Mouse (Mus musculus) myocyte (in vitro differentiated cells): ENCODE data around the gene Aldh3b1. TPM values are rescaled to one million over a fixed set of nuclear protein-coding genes. Genes with fewer than 3 reads are reported as not detected.

Experiments used
- H3K27me3 ChIP-seq: one replicate; pipeline ENCODE4 v1.6.1; 2011; ENCODE audit not compliant: control insufficient read depth, insufficient read depth, insufficient read length
- H3K36me3 ChIP-seq: one replicate; pipeline ENCODE4 v1.6.1; 2011; ENCODE audit not compliant: control insufficient read depth, insufficient read depth
- H3K4me2 ChIP-seq: one replicate; pipeline ENCODE4 v1.6.1; 2011; ENCODE audit warnings: low read depth, control low read depth
- H3K4me3 ChIP-seq: one replicate; pipeline ENCODE4 v1.5.1; 2011; ENCODE audit warnings: mild to moderate bottlenecking, control low read depth, moderate library complexity
- H3K79me2 ChIP-seq: one replicate; pipeline ENCODE4 v1.6.1; 2011; ENCODE audit not compliant: control insufficient read depth, insufficient read depth
- H3ac ChIP-seq: one replicate; pipeline ENCODE4 v1.6.1; 2011; ENCODE audit not compliant: control insufficient read depth, insufficient read length
- CEBPB ChIP-seq: IDR thresholded peaks from 2 replicates; pipeline ENCODE4 v1.6.1; 2011; ENCODE audit warnings: mild to moderate bottlenecking, moderate library complexity; ENCODE audit not compliant: poor library complexity, insufficient read depth, severe bottlenecking
- E2F4 ChIP-seq: IDR thresholded peaks from one replicate; pipeline ENCODE4 v1.6.1; 2011; ENCODE audit warnings: mild to moderate bottlenecking, control low read depth, moderate library complexity; ENCODE audit not compliant: insufficient read depth
- MAX ChIP-seq: IDR thresholded peaks from one replicate; pipeline ENCODE4 v1.6.1; 2011; ENCODE audit warnings: low read depth, mild to moderate bottlenecking, control low read depth
- MYOD1 ChIP-seq, 3 experiments: IDR thresholded peaks; one replicate each; pipeline ENCODE4 v1.6.1; 2011; ENCODE audit warnings: control low read depth in 2 of 3, low read depth in 2 of 3, mild to moderate bottlenecking in 2 of 3, moderate library complexity in 1 of 3; ENCODE audit not compliant: insufficient read length in 2 of 3, control insufficient read depth in 1 of 3
- MYOG ChIP-seq, 3 experiments: IDR thresholded peaks; one replicate each; pipeline ENCODE4 v1.6.1; 2011; ENCODE audit warnings: control low read depth in 2 of 3, low read depth in 2 of 3, mild to moderate bottlenecking in 2 of 3; ENCODE audit not compliant: insufficient read length in 2 of 3, control insufficient read depth in 1 of 3, insufficient read depth in 1 of 3
- POLR2A ChIP-seq: IDR thresholded peaks from one replicate; pipeline ENCODE4 v1.6.1; 2011; ENCODE audit warnings: low read depth, mild to moderate bottlenecking, control low read depth, moderate library complexity; ENCODE audit not compliant: insufficient read length
- POLR2AphosphoS2 ChIP-seq: IDR thresholded peaks from one replicate; pipeline ENCODE4 v1.6.1; 2011; ENCODE audit warnings: low read depth, control low read depth; ENCODE audit not compliant: insufficient read length
- REST ChIP-seq: IDR thresholded peaks from one replicate; pipeline ENCODE4 v1.6.1; 2011; ENCODE audit warnings: mild to moderate bottlenecking, control low read depth, moderate library complexity; ENCODE audit not compliant: insufficient read depth, insufficient read length
- SRF ChIP-seq: IDR thresholded peaks from one replicate; pipeline ENCODE4 v1.6.1; 2011; ENCODE audit warnings: low read depth; ENCODE audit not compliant: control insufficient read depth, insufficient read length
- TCF12 ChIP-seq: IDR thresholded peaks from one replicate; pipeline ENCODE4 v1.6.1; 2011; ENCODE audit warnings: mild to moderate bottlenecking, control low read depth; ENCODE audit not compliant: poor library complexity, insufficient read depth, severe bottlenecking
- TCF3 ChIP-seq: IDR thresholded peaks from one replicate; pipeline ENCODE4 v1.6.1; 2011; ENCODE audit warnings: low read depth, control low read depth; ENCODE audit not compliant: insufficient read length
- USF1 ChIP-seq: IDR thresholded peaks from one replicate; pipeline ENCODE4 v1.6.1; 2011; ENCODE audit warnings: low read depth, mild to moderate bottlenecking, control low read depth, moderate library complexity
- polyA plus RNA-seq: library from polyadenylated mRNA; unstranded; fragments of >200 nt; fragmentation: generic; extraction: Trizol; gene quantifications from one replicate; pipeline ENCODE4 v1.2.1, GENCODE M21; 2012; ENCODE audit warnings: missing spikeins

The Aldh3b1 gene
- polyA plus RNA-seq, 1 experiment = 51.8 TPM

DNA sequence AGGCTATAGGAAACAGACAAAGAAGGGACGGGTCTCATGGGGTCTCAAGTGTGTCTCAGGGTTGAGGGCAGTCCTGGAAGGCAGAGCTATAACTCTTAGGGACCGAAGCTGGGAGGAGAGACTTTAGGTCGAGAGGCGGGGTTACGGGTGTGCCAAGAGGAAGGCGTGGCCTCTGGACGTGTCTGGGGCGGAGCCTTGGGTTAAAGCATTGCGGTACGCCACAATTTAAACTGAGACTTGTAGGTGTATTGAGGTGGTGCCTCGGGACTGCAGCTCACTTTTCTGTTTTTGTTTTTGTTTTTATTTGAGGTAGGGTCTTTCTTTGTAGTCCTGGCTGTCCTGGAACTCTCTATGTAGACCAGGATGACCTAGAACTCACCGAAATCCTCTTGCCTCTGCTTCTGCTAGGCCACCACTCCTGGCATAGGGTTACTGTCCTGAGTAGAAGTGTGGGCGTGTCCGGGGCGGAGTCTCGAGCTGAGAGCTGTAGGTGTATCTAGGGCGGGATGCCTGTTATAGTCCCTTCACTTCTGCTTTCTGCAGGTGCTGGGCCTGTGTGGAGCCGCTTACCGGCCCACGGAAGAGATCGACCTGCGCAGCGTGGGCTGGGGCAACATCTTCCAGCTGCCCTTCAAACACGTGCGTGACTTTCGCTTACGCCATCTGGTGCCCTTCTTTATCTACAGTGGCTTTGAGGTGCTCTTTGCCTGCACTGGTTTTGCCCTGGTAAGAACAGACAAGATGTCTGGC, 13.6 kb upstream of the Aldh3b1 start:
- Histone ChIP-seq H3K4me3 (no peak overlapping the region), H3K36me3 (no peaks in the 10 kb centered on the region), H3K79me2 (no peaks in the 10 kb centered on the region), H3K4me2 (no peak overlapping the region), H3ac (no peak overlapping the region), H3K27me3 (no peaks in the 10 kb centered on the region)
- TF ChIP-seq SRF (no peak), MYOD1 (IDR thresholded peaks at IDR 0.05; ENCODE audit: control insufficient read depth in 1 of 3, insufficient read length in 2 of 3, low read depth in 2 of 3) (no peak), CEBPB (no peak), REST (no peak), POLR2AphosphoS2 (no peak), USF1 (no peak), TCF12 (no peak), E2F4 (no peak), MYOG (IDR thresholded peaks at IDR 0.05; ENCODE audit: control insufficient read depth in 1 of 3, insufficient read depth in 1 of 3, insufficient read length in 2 of 3, low read depth in 2 of 3) (no peak), POLR2A (no peak), TCF3 (no peak), MAX (no peak)

DNA sequence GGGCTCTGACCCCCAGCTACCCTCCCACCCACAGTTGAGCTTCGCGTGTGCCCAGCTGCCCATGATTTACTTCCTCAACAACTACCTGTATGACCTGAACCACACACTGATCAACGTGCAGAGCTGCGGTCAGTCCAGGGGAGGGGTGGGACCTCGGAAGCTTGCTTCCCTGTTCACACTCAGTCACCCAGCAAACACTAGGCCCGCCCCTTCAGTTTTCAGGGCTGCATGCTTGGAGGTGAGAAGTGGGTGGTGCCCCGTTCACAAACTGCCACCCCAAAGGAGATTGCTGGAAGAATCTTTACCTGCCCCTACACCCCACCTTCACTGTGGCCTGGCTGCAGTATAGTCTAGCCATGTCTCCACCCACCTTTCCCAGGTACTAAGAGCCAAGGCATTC, 12.7 kb upstream of the Aldh3b1 start:
- H3K4me2 ChIP-seq = no peak overlapping the region
- no peaks in the 10 kb centered on the region for H3K27me3 ChIP-seq
- H3K79me2 ChIP-seq = no peaks in the 10 kb centered on the region
- TF ChIP-seq MYOG (IDR thresholded peaks at IDR 0.05; ENCODE audit: control insufficient read depth in 1 of 3, insufficient read depth in 1 of 3, insufficient read length in 2 of 3, low read depth in 2 of 3) = no peak
- no peak for TF ChIP-seq MAX
- no peak for TF ChIP-seq TCF12
- TF ChIP-seq POLR2A = no peak
- no peak for TF ChIP-seq CEBPB
- no peak for TF ChIP-seq MYOD1 (IDR thresholded peaks at IDR 0.05; ENCODE audit: control insufficient read depth in 1 of 3, insufficient read length in 2 of 3, low read depth in 2 of 3)
- no peak for TF ChIP-seq E2F4
- no peak for TF ChIP-seq USF1
- no peak for TF ChIP-seq TCF3
- TF ChIP-seq REST = no peak
- H3K4me3 ChIP-seq = no peak overlapping the region
- H3ac ChIP-seq = no peak overlapping the region
- no peaks in the 10 kb centered on the region for H3K36me3 ChIP-seq

DNA sequence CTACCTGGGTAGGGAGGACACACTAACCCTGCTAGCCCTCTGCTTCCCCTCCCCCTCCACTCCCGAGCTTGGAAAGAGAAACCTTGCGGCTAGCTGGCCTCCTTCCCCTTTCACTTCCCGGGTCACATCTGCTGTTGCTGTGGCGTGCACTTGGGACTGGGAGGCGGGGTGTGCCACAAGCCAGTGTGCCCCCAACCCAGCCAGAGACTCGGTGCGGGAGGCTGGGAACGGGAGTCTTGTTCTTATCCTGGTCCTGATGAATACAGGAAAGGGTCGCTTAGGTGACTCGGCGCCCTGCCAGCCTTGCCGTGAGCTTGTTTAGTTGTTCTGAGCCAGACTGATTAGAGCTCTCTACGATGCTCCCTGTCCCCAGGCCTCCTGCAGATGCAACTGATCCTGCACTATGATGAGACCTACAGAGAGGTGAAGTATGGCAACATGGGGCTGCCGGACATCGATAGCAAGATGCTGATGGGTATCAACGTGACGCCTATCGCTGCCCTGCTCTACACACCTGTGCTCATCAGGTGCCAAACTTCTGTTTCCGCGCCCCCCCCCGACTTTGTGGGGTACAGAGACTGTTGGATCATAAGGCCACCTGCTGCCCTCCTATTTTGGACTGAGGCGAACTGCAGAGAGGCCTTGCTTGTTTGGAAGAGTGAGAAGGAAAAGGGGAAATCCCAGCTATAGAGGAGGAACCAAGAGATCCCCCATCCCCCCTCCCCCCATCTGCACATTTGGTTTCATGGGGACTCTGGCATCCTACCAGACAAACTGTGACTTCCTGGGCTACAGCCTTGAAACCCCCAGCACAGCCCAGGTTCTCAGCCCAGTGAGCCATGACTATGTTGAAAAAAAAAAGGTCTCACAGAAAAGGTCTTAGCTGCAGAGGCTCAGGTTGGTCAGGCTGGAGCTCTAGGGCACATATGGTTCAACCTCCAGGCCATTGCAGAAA, 6.6 kb upstream of the Aldh3b1 start:
- H3K27me3 ChIP-seq = no peaks in the 10 kb centered on the region
- no peaks in the 10 kb centered on the region for H3K79me2 ChIP-seq
- peak overlapping the region; percentile 12 for H3K4me3 ChIP-seq
- no peaks in the 10 kb centered on the region for H3K36me3 ChIP-seq
- peak overlapping the region; percentile 69 for H3K4me2 ChIP-seq
- TF ChIP-seq MYOG (IDR thresholded peaks at IDR 0.05; ENCODE audit: control insufficient read depth in 1 of 3, insufficient read depth in 1 of 3, insufficient read length in 2 of 3, low read depth in 2 of 3) (peak in 1 of 3 experiments; percentile 26), USF1 (no peak), POLR2AphosphoS2 (no peak), TCF3 (no peak), MYOD1 (IDR thresholded peaks at IDR 0.05; ENCODE audit: control insufficient read depth in 1 of 3, insufficient read length in 2 of 3, low read depth in 2 of 3) (peak in 1 of 3 experiments; percentile 6), POLR2A (no peak), SRF (no peak), CEBPB (no peak), MAX (no peak)
- no peak overlapping the region for H3ac ChIP-seq

DNA sequence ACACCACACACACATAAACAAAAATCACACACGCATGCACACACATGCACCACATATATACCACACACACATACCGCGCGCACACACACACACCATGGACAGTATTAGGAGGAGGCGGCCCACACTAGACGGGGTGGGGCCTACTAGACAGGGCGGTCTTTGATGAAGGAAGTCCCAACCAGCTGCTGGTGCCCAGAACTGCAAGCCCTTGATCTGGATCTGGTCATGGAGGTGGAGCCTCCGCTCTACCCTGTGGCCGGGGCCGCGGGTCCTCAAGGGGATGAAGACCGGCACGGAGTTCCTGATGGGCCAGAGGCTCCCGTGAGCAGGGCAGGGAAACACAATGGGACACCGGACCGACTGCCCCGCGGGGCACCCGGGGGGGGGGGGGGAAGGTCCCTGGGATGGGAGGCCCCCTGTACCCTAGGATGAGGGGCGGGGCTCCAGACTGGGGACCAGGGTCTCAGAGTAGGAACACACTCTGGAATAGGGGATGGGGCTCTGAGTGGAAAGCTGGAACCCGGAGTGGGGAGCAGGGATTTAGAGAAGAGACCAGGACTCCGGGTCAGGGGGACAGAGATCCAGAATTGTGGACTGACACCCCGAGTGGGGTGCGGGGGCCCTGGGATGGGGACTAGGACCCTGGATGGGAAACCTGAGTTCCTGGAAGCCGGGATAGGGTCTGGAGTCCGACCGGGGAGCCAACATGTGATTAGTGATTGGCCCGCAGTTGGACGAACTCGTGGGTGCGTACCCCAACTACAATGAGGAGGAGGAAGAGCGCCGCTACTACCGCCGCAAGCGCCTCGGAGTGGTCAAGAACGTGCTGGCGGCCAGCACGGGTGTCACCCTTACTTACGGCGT, 5.7 kb upstream of the Aldh3b1 start, which contains the start of gene Unc93b1:
Gene Unc93b1 (plus strand): TSS at position 155 of the 864 bp plus-strand sequence.
- H3ac ChIP-seq = no peak within 1 kb of the TSS
- peak within 1 kb of the TSS; percentile 12 for H3K4me3 ChIP-seq
- no peaks in the 10 kb centered on the region for H3K79me2 ChIP-seq
- no peak for TF ChIP-seq E2F4
- no peak for TF ChIP-seq POLR2AphosphoS2
- no peak for TF ChIP-seq POLR2A
- no peak for TF ChIP-seq CEBPB
- TF ChIP-seq REST = no peak
- TF ChIP-seq MYOG (IDR thresholded peaks at IDR 0.05; ENCODE audit: control insufficient read depth in 1 of 3, insufficient read depth in 1 of 3, insufficient read length in 2 of 3, low read depth in 2 of 3) = no peak
- TF ChIP-seq USF1 = no peak
- no peak for TF ChIP-seq MYOD1 (IDR thresholded peaks at IDR 0.05; ENCODE audit: control insufficient read depth in 1 of 3, insufficient read length in 2 of 3, low read depth in 2 of 3)
- TF ChIP-seq TCF3 = no peak
- no peak for TF ChIP-seq MAX
- no peak for TF ChIP-seq TCF12
- H3K27me3 ChIP-seq = no peaks in the 10 kb centered on the region
- H3K36me3 ChIP-seq = no peaks in the 10 kb centered on the region
- H3K4me2 ChIP-seq = peak within 1 kb of the TSS; percentile 69
